Mouse (Mus musculus) bone marrow, adult 2 months (tissue): ENCODE measurements around the gene Ssu72. TPM values are rescaled to one million over a fixed set of nuclear protein-coding genes. Genes with fewer than 3 reads are reported as not detected.

Experiments used
- H3K27ac ChIP-seq: fragments of 200-500 bp; 2 replicates; pipeline ENCODE4 v1.5.1; 2012; ENCODE audit warnings: low read depth, mild to moderate bottlenecking, control low read depth, inconsistent platforms, low read length; ENCODE audit not compliant: control insufficient read depth, poor library complexity, insufficient read depth
- H3K4me1 ChIP-seq: fragments of 200-500 bp; 2 replicates; pipeline ENCODE4 v1.6.1; 2011; ENCODE audit warnings: low read length; ENCODE audit not compliant: control insufficient read depth, insufficient read depth
- H3K4me3 ChIP-seq: fragments of 200-500 bp; replicated peaks from 2 replicates; pipeline ENCODE3; 2011; ENCODE audit warnings: mild to moderate bottlenecking, low read depth, low read length, control low read depth; ENCODE audit not compliant: control insufficient read depth
- CTCF ChIP-seq: fragments of 200-500 bp; IDR thresholded peaks from 2 replicates; pipeline ENCODE4 v1.5.1; 2011; ENCODE audit warnings: low read length, control low read depth; ENCODE audit not compliant: control insufficient read depth, insufficient read depth
- POLR2A ChIP-seq: fragments of 200-500 bp; IDR thresholded peaks from 2 replicates; pipeline ENCODE4 v1.6.1; 2011; ENCODE audit warnings: low read depth, mild to moderate bottlenecking, control low read depth, low read length, borderline replicate concordance; ENCODE audit not compliant: control insufficient read depth
- WGBS: fragments of 180-500 bp; shearing (Covaris S2); methylation state at CpG from one replicate; pipeline ENCODE4 v1.1.7; 2018; 5-methylcytosine and 5-hydroxymethylcytosine counted together
- polyA plus RNA-seq: library from polyadenylated mRNA; stranded (reverse); fragments of >200 nt; gene quantifications from 2 replicates; pipeline ENCODE4 v1.2.4, GENCODE M21; 2011; ENCODE audit warnings: low replicate concordance; ENCODE audit not compliant: missing spikeins, insufficient read depth, insufficient read length

Gene Ssu72
- polyA plus RNA-seq, 1 experiment = 53.2 TPM

- WGBS = 87% methylated on average over 4 of the region's 4 CpGs
- TF ChIP-seq POLR2A = no peak
- TF ChIP-seq CTCF = no peak
Observed at GRCm38 (mm10) chr4:155779498-155779897, 74.9 kb downstream of the Ssu72 start.

GRCm38 (mm10) chr4:155780895-155781294 lies 76.3 kb downstream of the Ssu72 start:
- TF ChIP-seq CTCF = no peak
- no peak for TF ChIP-seq POLR2A

More at GRCm38 (mm10) chr4:155779498-155779897, 74.9 kb downstream of the Ssu72 start:
- peaks cover under 1% of the 10 kb centered on the region for H3K4me1 ChIP-seq
- no peak overlapping the region for H3K4me3 ChIP-seq
- no peak overlapping the region for H3K27ac ChIP-seq

More at GRCm38 (mm10) chr4:155780895-155781294, 76.3 kb downstream of the Ssu72 start:
- H3K27ac ChIP-seq = no peak overlapping the region
- H3K4me3 ChIP-seq = no peak overlapping the region
- H3K4me1 ChIP-seq = no peaks in the 10 kb centered on the region
- 65% methylated on average over 6 of the region's 6 CpGs for WGBS

Other genes with a start within 250 kb of the Ssu72 start
- gene Tmem52, start 235.7 kb upstream of the Ssu72 start, polyA plus RNA-seq = not detected in 2 replicates
- 78.1 and 115 TPM in 2 replicates for gene Gnb1, start 213.4 kb upstream of the Ssu72 start, polyA plus RNA-seq
- 28.2 and 52.6 TPM in 2 replicates for gene Nadk, start 142.4 kb upstream of the Ssu72 start, polyA plus RNA-seq
- gene Slc35e2, start 103.4 kb upstream of the Ssu72 start, polyA plus RNA-seq = 7.4 and 8.4 TPM in 2 replicates
- gene Cdk11b, start 79.9 kb upstream of the Ssu72 start, polyA plus RNA-seq = 132 and 202 TPM in 2 replicates
- gene Gm10563, start 59.4 kb upstream of the Ssu72 start, polyA plus RNA-seq = not detected in 2 replicates
- gene Mmp23, start 51.4 kb upstream of the Ssu72 start, polyA plus RNA-seq = 5.6 and 6.9 TPM in 2 replicates
- gene Mib2, start 35.6 kb upstream of the Ssu72 start, polyA plus RNA-seq = 15.0 and 29.1 TPM in 2 replicates
- gene Fndc10, start 10.5 kb upstream of the Ssu72 start, polyA plus RNA-seq = 0.90 and 3.0 TPM in 2 replicates
- gene Tmem240, start 30.0 kb downstream of the Ssu72 start, polyA plus RNA-seq = 0.47 and 3.0 TPM in 2 replicates
- 31.8 and 32.9 TPM in 2 replicates for gene Atad3a, start 56.3 kb downstream of the Ssu72 start, polyA plus RNA-seq
- 0.97 TPM in 1 of 2 replicates, not detected in the other for gene Vwa1, start 69.9 kb downstream of the Ssu72 start, polyA plus RNA-seq
- 0.93 and 1.1 TPM in 2 replicates for gene Tmem88b, start 81.1 kb downstream of the Ssu72 start, polyA plus RNA-seq
- gene Ankrd65, start 85.6 kb downstream of the Ssu72 start, polyA plus RNA-seq = 1.1 TPM in 1 of 2 replicates, not detected in the other
- 146 and 244 TPM in 2 replicates for gene Mrpl20, start 98.1 kb downstream of the Ssu72 start, polyA plus RNA-seq
- gene Ccnl2, start 107.7 kb downstream of the Ssu72 start, polyA plus RNA-seq = 92.0 and 149 TPM in 2 replicates
- gene Aurkaip1, start 126.5 kb downstream of the Ssu72 start, polyA plus RNA-seq = 53.9 and 114 TPM in 2 replicates
- 8.1 and 12.4 TPM in 2 replicates for gene Mxra8, start 134.9 kb downstream of the Ssu72 start, polyA plus RNA-seq
- gene Dvl1, start 142.6 kb downstream of the Ssu72 start, polyA plus RNA-seq = 21.0 and 50.2 TPM in 2 replicates
- 0.42 TPM in 1 of 2 replicates, not detected in the other for gene Tas1r3, start 158.6 kb downstream of the Ssu72 start, polyA plus RNA-seq
- gene Cptp, start 164.6 kb downstream of the Ssu72 start, polyA plus RNA-seq = 2.8 and 5.9 TPM in 2 replicates
- 22.2 and 49.5 TPM in 2 replicates for gene Ints11, start 164.7 kb downstream of the Ssu72 start, polyA plus RNA-seq
- gene Pusl1, start 187.0 kb downstream of the Ssu72 start, polyA plus RNA-seq = 5.2 and 18.4 TPM in 2 replicates
- 15.1 and 30.6 TPM in 2 replicates for gene Acap3, start 187.0 kb downstream of the Ssu72 start, polyA plus RNA-seq
- 63.5 and 71.8 TPM in 2 replicates for gene Ube2j2, start 239.0 kb downstream of the Ssu72 start, polyA plus RNA-seq